Mouse (Mus musculus) thymus, postnatal 4 days (tissue): Measurements from ENCODE around the gene Naa30.
A peak's percentile ranks its signal among the peaks of the same experiment; 100 is the strongest.
"Not testable (repeated sequence)": the region's sequence is repeated elsewhere in the genome, so short reads cannot be mapped to it uniquely, and the experiment has no call there.

Source experiments
- DNase-seq: peaks from one replicate; pipeline ENCODE4 v3.0.0; 2021

Naa30 gene

GRCm38 (mm10) chr14:49171867-49172581 is at the start of gene Naa30:
Gene Naa30 (plus strand): TSS chr14:49172226.
- DNase-seq: peak; percentile 99

- no peak for DNase-seq
Measured at GRCm38 (mm10) chr14:49127162-49127779, 44.8 kb upstream of the Naa30 start.

GRCm38 (mm10) chr14:49128544-49129263 is 43.3 kb upstream of the Naa30 start:
- no peak for DNase-seq

GRCm38 (mm10) chr14:49132391-49132790 is 39.6 kb upstream of the Naa30 start:
- DNase-seq: no peak

GRCm38 (mm10) chr14:49138171-49138570 is 33.9 kb upstream of the Naa30 start:
- DNase-seq: no peak

- no peak for DNase-seq
Measured at GRCm38 (mm10) chr14:49140756-49141155, 31.3 kb upstream of the Naa30 start.

- peak; percentile 90 for DNase-seq
Measured at GRCm38 (mm10) chr14:49153801-49154200, 18.2 kb upstream of the Naa30 start.

- peak; percentile 39 for DNase-seq
Measured at GRCm38 (mm10) chr14:49155572-49155971, 16.5 kb upstream of the Naa30 start.

GRCm38 (mm10) chr14:49158143-49158925 is 13.7 kb upstream of the Naa30 start:
- DNase-seq: no peak

GRCm38 (mm10) chr14:49171286-49171685 is 740 bp upstream of the Naa30 start:
- no peak for DNase-seq

- DNase-seq: peak; percentile 78
Measured at GRCm38 (mm10) chr14:49172582-49172988, 559 bp downstream of the Naa30 start.

- peak; percentile 22 for DNase-seq
Measured at GRCm38 (mm10) chr14:49173290-49174135, 1.5 kb downstream of the Naa30 start.

- no peak for DNase-seq
Measured at GRCm38 (mm10) chr14:49179736-49180135, 7.7 kb downstream of the Naa30 start.

- no peak for DNase-seq
Measured at GRCm38 (mm10) chr14:49186270-49186669, 14.2 kb downstream of the Naa30 start.

- no peak for DNase-seq
Measured at GRCm38 (mm10) chr14:49197031-49197527, 25.1 kb downstream of the Naa30 start.

- no peak for DNase-seq
Measured at GRCm38 (mm10) chr14:49201073-49201778, 29.2 kb downstream of the Naa30 start.

- DNase-seq: not testable (repeated sequence)
Measured at GRCm38 (mm10) chr14:49210215-49210614, 38.2 kb downstream of the Naa30 start.

- no peak for DNase-seq
Measured at GRCm38 (mm10) chr14:49218677-49219076, 46.7 kb downstream of the Naa30 start.

GRCm38 (mm10) chr14:49219466-49220022 is 47.5 kb downstream of the Naa30 start:
- peak; percentile 17 for DNase-seq

GRCm38 (mm10) chr14:49221771-49222170 is 49.7 kb downstream of the Naa30 start:
- no peak for DNase-seq

GRCm38 (mm10) chr14:49226471-49226870 is 54.4 kb downstream of the Naa30 start:
- no peak for DNase-seq
